Mouse (Mus musculus): Measurements from ENCODE around the gene Mast4. TPM values are rescaled to one million over a fixed set of nuclear protein-coding genes. Genes with fewer than 3 reads are reported as not detected.
A peak's percentile ranks its signal among the peaks of the same experiment; 100 is the strongest.

The Mast4 gene
- total RNA-seq, 2 experiments from 2014 or later, result 1.1 to 7.7 TPM

- ATAC-seq (replicated peaks; ENCODE audit: poor library complexity), result no peak
Measured at GRCm38 (mm10) chr13:103128729-103129128, 205.6 kb downstream of the Mast4 start.

- ATAC-seq (replicated peaks; ENCODE audit: poor library complexity), result no peak
Measured at GRCm38 (mm10) chr13:103127594-103127993, 206.7 kb downstream of the Mast4 start.

- no peak for ATAC-seq (replicated peaks; ENCODE audit: poor library complexity)
Measured at GRCm38 (mm10) chr13:103123716-103124115, 210.6 kb downstream of the Mast4 start.

- no peak for ATAC-seq (replicated peaks; ENCODE audit: poor library complexity)
Measured at GRCm38 (mm10) chr13:103121796-103122792, 212.2 kb downstream of the Mast4 start.

GRCm38 (mm10) chr13:103120669-103121131, 213.6 kb downstream of the Mast4 start:
- no peak for ATAC-seq (replicated peaks; ENCODE audit: poor library complexity)

- ATAC-seq (replicated peaks; ENCODE audit: poor library complexity), result no peak
Measured at GRCm38 (mm10) chr13:103119728-103120127, 214.6 kb downstream of the Mast4 start.

GRCm38 (mm10) chr13:103115116-103115515, 219.2 kb downstream of the Mast4 start:
- ATAC-seq (replicated peaks; ENCODE audit: poor library complexity), result no peak

GRCm38 (mm10) chr13:103114274-103114673, 220.0 kb downstream of the Mast4 start:
- ATAC-seq (replicated peaks; ENCODE audit: poor library complexity), result no peak

- ATAC-seq (replicated peaks; ENCODE audit: poor library complexity), result peak; percentile 90
Measured at GRCm38 (mm10) chr13:103109872-103110271, 224.4 kb downstream of the Mast4 start.

- no peak for ATAC-seq (replicated peaks; ENCODE audit: poor library complexity)
Measured at GRCm38 (mm10) chr13:103107362-103107761, 226.9 kb downstream of the Mast4 start.

- ATAC-seq (replicated peaks; ENCODE audit: poor library complexity), result no peak
Measured at GRCm38 (mm10) chr13:103102598-103102997, 231.7 kb downstream of the Mast4 start.

- peak; percentile 75 for ATAC-seq (replicated peaks; ENCODE audit: poor library complexity)
Measured at GRCm38 (mm10) chr13:103096346-103097150, 237.7 kb downstream of the Mast4 start.

GRCm38 (mm10) chr13:103095491-103095890, 238.8 kb downstream of the Mast4 start:
- ATAC-seq (replicated peaks; ENCODE audit: poor library complexity), result no peak; the same call in 1 of the 2 replicates

- ATAC-seq (replicated peaks; ENCODE audit: poor library complexity), result no peak
Measured at GRCm38 (mm10) chr13:103094595-103094994, 239.7 kb downstream of the Mast4 start.

GRCm38 (mm10) chr13:103093713-103094112, 240.6 kb downstream of the Mast4 start:
- no peak for ATAC-seq (replicated peaks; ENCODE audit: poor library complexity)

- ATAC-seq (replicated peaks; ENCODE audit: poor library complexity), result no peak
Measured at GRCm38 (mm10) chr13:103085540-103086121, 248.7 kb downstream of the Mast4 start.

- no peak for ATAC-seq (replicated peaks; ENCODE audit: poor library complexity)
Measured at GRCm38 (mm10) chr13:103082891-103083290, 251.4 kb downstream of the Mast4 start.

GRCm38 (mm10) chr13:103079806-103080205, 254.5 kb downstream of the Mast4 start:
- ATAC-seq (replicated peaks; ENCODE audit: poor library complexity), result no peak

GRCm38 (mm10) chr13:103078815-103079214, 255.5 kb downstream of the Mast4 start:
- no peak for ATAC-seq (replicated peaks; ENCODE audit: poor library complexity)

- no peak for ATAC-seq (replicated peaks; ENCODE audit: poor library complexity)
Measured at GRCm38 (mm10) chr13:103073461-103073860, 260.8 kb downstream of the Mast4 start.

- ATAC-seq (replicated peaks; ENCODE audit: poor library complexity), result no peak
Measured at GRCm38 (mm10) chr13:103071783-103072182, 262.5 kb downstream of the Mast4 start.

Data from megakaryocyte progenitor cell, adult 5-6 weeks (primary cell).